Mouse (Mus musculus): ENCODE data around the gene Kcnc1.

Kcnc1 gene

DNA sequence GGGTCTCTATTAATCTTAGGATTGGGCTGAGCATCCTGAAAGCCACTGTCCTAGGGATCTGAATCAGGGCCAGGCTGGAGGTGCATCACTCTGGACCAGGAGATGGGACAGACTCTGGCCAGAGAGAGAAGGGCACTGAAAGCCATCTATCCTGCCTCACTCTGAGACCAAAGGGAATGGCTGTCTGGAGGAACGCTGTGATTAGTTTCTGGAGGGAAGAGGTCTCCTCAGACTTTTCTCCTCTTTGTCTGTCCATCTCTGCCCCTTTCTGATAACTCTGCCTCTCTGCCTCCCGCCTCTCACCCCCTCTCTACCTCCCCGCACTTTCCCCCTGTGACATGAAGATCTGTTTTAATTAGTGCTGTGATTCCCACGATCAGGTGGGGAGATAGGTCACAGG is 1.4 kb upstream of the Kcnc1 start:
- no peak for DNase-seq (ENCODE audit: low spot score)

GRCm38 (mm10) chr7:46395571-46395970 is 726 bp upstream of the Kcnc1 start:
- DNase-seq (ENCODE audit: low spot score), result no peak

DNA sequence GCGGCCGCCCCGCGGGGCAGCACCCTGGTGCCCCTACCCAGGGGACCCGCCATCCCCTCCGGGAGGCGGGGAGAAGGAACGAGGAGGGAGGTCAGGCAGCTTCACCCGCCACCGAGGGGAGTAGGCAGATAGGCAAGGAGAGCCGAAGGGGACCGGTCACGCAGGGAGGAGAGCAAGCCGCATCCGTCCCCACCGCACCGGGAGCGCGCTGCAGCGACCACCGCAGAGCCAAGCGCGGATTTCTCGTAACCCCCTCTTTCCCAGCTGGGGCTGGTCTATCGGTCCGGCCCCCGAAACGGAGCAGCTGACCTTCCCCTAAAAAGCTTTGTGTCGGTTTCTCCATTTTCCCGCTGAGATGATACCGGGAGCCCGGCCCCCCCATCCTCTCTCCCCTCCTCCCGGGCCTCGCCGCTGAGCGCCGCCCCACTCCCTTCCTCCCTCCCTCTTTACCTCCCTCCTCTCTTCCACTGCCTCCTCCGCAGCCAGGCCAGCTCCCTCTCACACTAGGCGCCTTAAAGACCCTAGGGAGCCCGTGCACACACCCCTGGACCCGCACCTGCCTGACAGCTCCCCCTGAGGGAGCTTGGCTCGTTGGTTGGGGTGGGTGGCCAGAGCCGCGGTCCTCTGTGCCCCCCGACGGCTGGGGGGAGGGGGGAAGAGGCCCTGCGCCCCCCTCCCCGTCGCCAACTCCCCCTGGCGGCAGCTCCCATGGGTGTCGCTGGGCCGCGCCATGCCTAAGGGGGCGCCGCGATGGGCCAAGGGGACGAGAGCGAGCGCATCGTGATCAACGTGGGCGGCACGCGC is 833 bp downstream of the Kcnc1 start:
- peak; percentile 52 for DNase-seq (ENCODE audit: low spot score)

- DNase-seq (ENCODE audit: low spot score), result no peak
Measured at GRCm38 (mm10) chr7:46397732-46398333, 1.5 kb downstream of the Kcnc1 start.

DNA sequence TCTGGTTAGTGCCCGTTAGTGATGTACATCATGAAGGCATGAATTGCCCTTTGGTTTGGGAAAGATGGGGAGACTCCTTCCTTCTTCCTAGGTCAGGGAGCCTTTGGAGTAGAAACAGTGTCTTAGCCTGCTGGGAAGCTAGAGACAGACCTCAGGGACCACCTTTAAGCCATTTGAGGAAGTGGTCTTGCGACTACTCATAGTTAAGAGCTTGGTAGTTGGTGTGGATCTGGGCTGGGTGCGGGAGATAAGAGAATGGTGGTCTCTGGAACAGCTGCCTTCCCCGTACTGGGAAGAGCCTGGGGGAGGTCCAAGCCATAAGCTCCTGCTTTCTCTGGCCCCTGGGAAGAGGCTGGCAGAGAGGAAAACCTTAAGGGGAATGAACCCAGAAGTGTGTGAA is 2.3 kb downstream of the Kcnc1 start:
- no peak for DNase-seq (ENCODE audit: low spot score)

- DNase-seq (ENCODE audit: low spot score), result no peak
Measured at GRCm38 (mm10) chr7:46399676-46400075, 3.4 kb downstream of the Kcnc1 start.

DNA sequence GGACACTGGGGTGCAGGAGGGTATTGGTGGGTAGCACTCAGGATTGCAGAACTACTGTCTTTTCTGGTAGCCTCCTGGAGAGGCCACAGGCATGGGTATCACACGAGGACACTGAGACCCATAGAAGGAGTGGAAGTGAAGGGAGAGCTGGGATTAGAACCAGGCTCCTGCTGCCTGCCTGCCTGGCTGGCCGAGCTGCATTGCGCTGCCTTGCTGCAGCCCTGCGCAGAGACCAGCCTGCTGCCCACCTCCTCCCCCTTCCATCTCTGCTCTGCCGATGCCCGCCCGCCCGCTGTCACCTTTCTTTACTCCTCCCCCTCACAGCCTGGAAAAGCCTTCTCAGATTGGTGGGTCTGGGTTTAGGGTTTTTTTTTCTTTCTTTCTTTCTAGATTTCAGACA is 4.0 kb downstream of the Kcnc1 start:
- no peak for DNase-seq (ENCODE audit: low spot score)

GRCm38 (mm10) chr7:46401371-46402180 is 5.3 kb downstream of the Kcnc1 start:
- DNase-seq (ENCODE audit: low spot score), result no peak

DNA sequence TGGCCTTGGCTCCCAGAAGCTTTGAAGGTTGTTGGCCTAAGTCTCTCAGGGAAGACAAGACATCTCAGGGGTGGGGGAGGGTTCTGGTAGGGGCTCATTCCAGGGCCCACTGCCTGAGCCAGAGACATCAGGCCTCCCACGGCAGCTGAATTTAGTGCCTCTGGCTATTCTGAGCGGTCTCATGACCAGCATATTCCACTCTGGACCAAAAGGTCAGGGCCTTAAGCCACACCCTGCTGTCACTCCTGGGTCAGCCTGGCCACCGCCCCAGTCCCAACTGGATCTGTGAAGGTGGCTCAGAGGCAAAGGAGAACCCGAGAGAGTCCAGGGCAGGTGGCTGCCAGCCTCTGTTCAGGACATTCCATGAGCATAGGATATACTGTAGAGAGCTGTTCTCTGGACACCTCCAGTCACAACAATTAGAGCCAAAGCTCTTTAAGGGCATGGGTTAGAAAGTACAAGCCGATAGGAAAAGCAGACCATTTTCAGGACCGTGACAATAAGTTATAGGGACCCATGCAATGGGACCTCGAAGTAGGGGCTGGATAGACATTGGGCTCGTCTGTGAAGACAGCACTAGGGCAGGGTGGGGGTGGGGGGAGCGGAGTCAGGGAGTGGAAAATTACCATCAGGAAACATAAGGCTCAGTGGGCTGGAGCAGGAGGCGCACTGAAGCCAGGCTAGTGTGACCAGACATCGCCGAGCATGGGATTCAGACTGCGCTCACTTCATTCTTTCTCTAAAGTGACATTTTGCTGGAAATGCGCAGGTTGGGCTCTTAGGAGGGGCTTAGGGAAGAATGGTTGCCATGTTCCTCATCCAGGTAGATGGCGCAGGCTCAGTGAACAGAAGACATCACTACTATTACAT is 7.6 kb downstream of the Kcnc1 start:
- no peak for DNase-seq (ENCODE audit: low spot score)

GRCm38 (mm10) chr7:46404756-46405155 is 8.5 kb downstream of the Kcnc1 start:
- no peak for DNase-seq (ENCODE audit: low spot score)

DNA sequence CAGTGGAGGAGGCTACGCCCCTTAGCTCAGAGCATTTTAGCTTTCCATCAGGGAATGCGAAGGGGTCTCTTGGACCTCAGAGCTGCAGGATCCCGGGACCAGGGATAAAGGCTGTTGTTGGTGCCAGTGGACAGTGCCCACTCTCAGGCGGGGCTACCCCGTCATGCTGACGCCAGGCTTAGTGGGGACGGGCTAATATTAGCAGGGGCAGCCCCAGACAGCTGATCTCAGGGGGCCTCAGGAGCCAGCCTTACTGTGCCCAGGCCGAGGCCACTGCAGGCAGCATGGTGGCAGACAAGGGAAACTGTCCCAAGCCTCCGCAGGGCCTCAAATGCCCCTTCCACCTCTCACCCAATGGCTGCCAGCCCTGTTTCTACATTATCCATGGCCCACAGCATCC is 12.3 kb downstream of the Kcnc1 start:
- DNase-seq (ENCODE audit: low spot score), result no peak

DNA sequence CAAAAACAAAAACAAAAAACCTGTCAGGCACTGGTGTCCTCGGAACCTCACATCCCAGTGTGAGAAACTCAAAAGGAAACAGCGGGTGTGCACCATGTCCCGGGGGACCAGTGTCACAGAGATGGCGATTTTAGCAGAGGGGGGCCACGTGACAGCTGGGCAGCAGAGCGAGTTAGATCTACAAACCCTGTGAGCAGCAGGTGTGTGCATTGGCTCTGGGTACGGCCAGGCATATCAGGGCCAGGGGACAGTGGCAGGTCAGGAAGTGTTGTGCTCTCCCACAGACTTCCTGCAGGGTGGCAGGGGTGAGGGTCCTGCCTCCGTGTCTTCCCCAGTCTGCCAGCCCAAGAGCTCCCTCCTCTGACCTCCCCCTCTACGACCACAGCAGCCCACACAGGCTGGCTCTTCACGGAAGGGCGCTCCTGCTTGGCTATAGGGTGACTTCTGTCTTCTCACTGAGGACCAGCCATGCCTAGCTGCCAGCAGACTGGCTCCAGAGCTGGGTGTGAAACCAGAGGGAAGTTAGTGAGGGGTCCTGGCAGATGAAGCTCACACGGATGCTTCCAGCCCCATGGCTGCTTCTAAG is 13.0 kb downstream of the Kcnc1 start:
- no peak for DNase-seq (ENCODE audit: low spot score)

GRCm38 (mm10) chr7:46410727-46411126 is 14.4 kb downstream of the Kcnc1 start:
- no peak for DNase-seq (ENCODE audit: low spot score)

- DNase-seq (ENCODE audit: low spot score), result no peak
Measured at GRCm38 (mm10) chr7:46412823-46413222, 16.5 kb downstream of the Kcnc1 start.

GRCm38 (mm10) chr7:46413959-46414725 is 17.8 kb downstream of the Kcnc1 start:
- no peak for DNase-seq (ENCODE audit: low spot score)

DNA sequence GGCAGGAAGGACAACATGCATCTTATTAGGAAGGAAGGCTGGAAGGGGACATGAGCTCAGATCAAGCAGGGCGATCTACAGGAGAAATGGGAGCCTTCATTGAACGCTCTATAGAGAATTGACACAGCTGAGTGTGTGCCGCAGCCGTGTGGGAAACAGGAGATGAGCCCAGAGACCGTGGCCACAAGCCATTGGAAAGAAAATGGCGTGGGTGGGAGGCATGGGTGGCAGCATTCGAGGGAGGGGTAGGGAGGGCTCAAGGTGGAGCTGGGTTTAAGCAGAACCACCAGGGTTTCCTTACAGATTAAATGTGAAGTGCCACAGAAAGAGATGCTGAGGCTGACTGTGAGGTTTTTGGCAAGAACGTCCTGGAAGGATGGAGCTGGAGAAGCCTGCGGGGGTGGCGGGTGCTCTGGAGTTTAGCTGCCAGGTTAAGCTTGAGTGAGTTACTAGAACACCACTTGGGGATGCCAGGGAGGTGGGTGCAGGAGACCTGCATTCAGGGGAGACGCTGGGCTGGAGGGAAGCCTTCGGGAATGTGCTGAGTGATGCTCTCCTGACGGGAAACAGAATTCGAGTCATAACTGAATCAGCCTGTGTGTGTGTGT is 19.6 kb downstream of the Kcnc1 start:
- no peak for DNase-seq (ENCODE audit: low spot score)

DNA sequence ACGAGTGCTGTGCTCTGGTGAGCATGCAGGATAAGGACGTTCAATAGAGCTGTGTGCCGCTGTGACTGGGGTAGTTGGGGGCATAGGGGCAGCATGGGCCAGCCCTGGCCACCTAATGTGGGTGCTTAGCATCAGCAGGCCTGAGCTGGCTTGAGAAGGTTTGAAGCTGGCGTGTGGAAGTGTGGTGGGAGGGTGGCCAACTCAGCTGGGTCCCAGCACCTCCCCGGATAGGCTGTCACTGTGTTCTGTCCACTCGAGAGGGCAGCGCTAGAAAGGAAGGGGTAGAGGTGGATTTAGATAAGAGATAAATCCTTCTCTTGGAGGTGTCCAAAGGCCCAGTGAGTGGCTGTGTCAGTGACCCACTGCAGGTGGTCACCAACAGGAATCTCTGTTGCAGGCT is 21.2 kb downstream of the Kcnc1 start:
- no peak for DNase-seq (ENCODE audit: low spot score)

- peak; percentile 35 for DNase-seq (ENCODE audit: low spot score)
Measured at GRCm38 (mm10) chr7:46418102-46418622, 21.9 kb downstream of the Kcnc1 start.

DNA sequence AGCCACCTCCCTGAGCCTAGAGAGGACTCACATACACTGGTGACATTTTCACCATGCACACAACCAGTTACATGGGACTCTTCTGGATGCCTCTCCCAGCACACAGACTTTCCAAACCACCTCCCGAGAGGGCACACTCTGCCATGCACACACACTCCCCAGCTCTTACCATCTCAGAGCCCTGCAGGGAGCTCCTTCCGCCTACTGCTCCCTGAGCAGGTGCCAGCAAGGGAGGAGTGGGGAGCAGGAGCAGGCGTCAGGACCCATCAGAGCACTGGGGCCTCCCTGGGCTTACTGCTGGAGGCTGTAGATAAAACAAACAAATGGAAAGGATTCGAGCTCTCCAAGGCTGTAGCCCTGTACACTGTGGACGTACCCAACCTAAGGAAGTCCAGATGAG is 25.2 kb downstream of the Kcnc1 start:
- no peak for DNase-seq (ENCODE audit: low spot score)
